Mouse (Mus musculus): ENCODE measurements around the gene Nsfl1c.
A peak's percentile ranks its signal among the peaks of the same experiment; 100 is the strongest.
"Not testable (repeated sequence)": the region's sequence is repeated elsewhere in the genome, so short reads cannot be mapped to it uniquely, and the experiment has no call there.

The Nsfl1c gene

GRCm38 (mm10) chr2:151494035-151494803 is at the start of gene Nsfl1c:
Gene Nsfl1c (plus strand): TSS chr2:151494182.
- DNase-seq (ENCODE audit: low spot score in 2 of 2) = peak; percentile 92 to 94

GRCm38 (mm10) chr2:151476053-151476452 is 17.9 kb upstream of the Nsfl1c start, which contains the start of gene 4921509C19Rik:
Gene 4921509C19Rik (minus strand): TSS chr2:151476153.
- not testable (repeated sequence) for DNase-seq (ENCODE audit: low spot score in 2 of 2)

- no peak for DNase-seq (ENCODE audit: low spot score in 2 of 2)
Measured at GRCm38 (mm10) chr2:151486496-151486895, 7.5 kb upstream of the Nsfl1c start.

- no peak for DNase-seq (ENCODE audit: low spot score in 2 of 2)
Measured at GRCm38 (mm10) chr2:151498358-151498757, 4.4 kb downstream of the Nsfl1c start.

- no peak for DNase-seq (ENCODE audit: low spot score in 2 of 2)
Measured at GRCm38 (mm10) chr2:151500442-151501007, 6.5 kb downstream of the Nsfl1c start.

- DNase-seq (ENCODE audit: low spot score in 2 of 2) = no peak
Measured at GRCm38 (mm10) chr2:151504226-151504625, 10.2 kb downstream of the Nsfl1c start.

GRCm38 (mm10) chr2:151512199-151512598 is 18.2 kb downstream of the Nsfl1c start:
- DNase-seq (ENCODE audit: low spot score in 2 of 2) = no peak

GRCm38 (mm10) chr2:151513525-151514285 is 19.7 kb downstream of the Nsfl1c start:
- DNase-seq (ENCODE audit: low spot score in 2 of 2) = no peak

- DNase-seq (ENCODE audit: low spot score in 2 of 2) = no peak
Measured at GRCm38 (mm10) chr2:151519000-151519399, 25.0 kb downstream of the Nsfl1c start.

GRCm38 (mm10) chr2:151524324-151525041 is 30.5 kb downstream of the Nsfl1c start:
- no peak for DNase-seq (ENCODE audit: low spot score in 2 of 2)

- DNase-seq (ENCODE audit: low spot score in 2 of 2) = no peak
Measured at GRCm38 (mm10) chr2:151525520-151525919, 31.5 kb downstream of the Nsfl1c start.

- no peak for DNase-seq (ENCODE audit: low spot score in 2 of 2)
Measured at GRCm38 (mm10) chr2:151528066-151528465, 34.1 kb downstream of the Nsfl1c start.

GRCm38 (mm10) chr2:151529169-151529568 is 35.2 kb downstream of the Nsfl1c start:
- DNase-seq (ENCODE audit: low spot score in 2 of 2) = no peak

- DNase-seq (ENCODE audit: low spot score in 2 of 2) = no peak
Measured at GRCm38 (mm10) chr2:151530378-151531230, 36.6 kb downstream of the Nsfl1c start.

- DNase-seq (ENCODE audit: low spot score in 2 of 2) = no peak
Measured at GRCm38 (mm10) chr2:151533632-151534031, 39.6 kb downstream of the Nsfl1c start.

- no peak for DNase-seq (ENCODE audit: low spot score in 2 of 2)
Measured at GRCm38 (mm10) chr2:151535961-151536617, 42.1 kb downstream of the Nsfl1c start.

- peak; percentile 13 to 22 for DNase-seq (ENCODE audit: low spot score in 2 of 2)
Measured at GRCm38 (mm10) chr2:151536618-151536974, 42.6 kb downstream of the Nsfl1c start.

- no peak for DNase-seq (ENCODE audit: low spot score in 2 of 2)
Measured at GRCm38 (mm10) chr2:151538646-151539045, 44.7 kb downstream of the Nsfl1c start.

GRCm38 (mm10) chr2:151542323-151543062 is 48.5 kb downstream of the Nsfl1c start, which contains the start of gene Fkbp1a:
Gene Fkbp1a (plus strand): TSS chr2:151542483.
- peak; percentile 88 to 92 for DNase-seq (ENCODE audit: low spot score in 2 of 2)

Data from natural killer cell, adult 2 months (primary cell).